Comparison of ENCODE assay signal across 10 mouse cellular contexts in genomic region chr2:163735980-163736379, GRCm38 (mm10). TPM values are rescaled to one million over a fixed set of nuclear protein-coding genes. Genes with fewer than 3 reads are reported as not detected.
DNase-seq lines count a peak whose midpoint lies in the region; ATAC-seq and TF ChIP-seq lines count a peak whose summit lies in the region.
"Had no signal": no experiment of that assay in that cellular context is flagged by ENCODE, and none has a peak within 500 bp of the region (broad histone marks: within the 10 kb centered on the region; RNA-seq: fewer than 3 reads in every experiment).

No protein-coding gene starts in this region.

- H3K4me3 ChIP-seq in forebrain, embryonic 14.5 days (ENCODE audit: low read depth, low read length) = no peak overlapping the region
- no peak overlapping the region for H3K4me3 ChIP-seq in forebrain, embryonic 10.5 days
- H3K4me3 ChIP-seq in liver, postnatal 0 days (ENCODE audit: low read depth, low read length) = no peak overlapping the region
- H3K4me3 ChIP-seq: erythroblast, embryonic 14.5 days; megakaryocyte, embryonic 14.5 days had no signal

- H3K4me1 ChIP-seq in forebrain, embryonic 14.5 days (ENCODE audit: control insufficient read depth, insufficient read depth, low read length) = no peaks in the 10 kb centered on the region
- no peaks in the 10 kb centered on the region for H3K4me1 ChIP-seq in forebrain, embryonic 10.5 days
- peaks cover 9% of the 10 kb centered on the region for H3K4me1 ChIP-seq in liver, postnatal 0 days (ENCODE audit: insufficient read depth)

- TF ChIP-seq CTCF in liver, postnatal 0 days (IDR thresholded peaks at IDR 0.05; ENCODE audit: low read depth) = no peak

- no peak for ATAC-seq in forebrain, embryonic 14.5 days
- peak; percentile 46; the same call in 1 of the 2 replicates for ATAC-seq in liver, postnatal 0 days

- 0 out of 2 replicates have a peak, but pooled peaks cover 5% of the 10 kb centered on the region for H3K36me3 ChIP-seq in forebrain, embryonic 14.5 days (ENCODE audit: control insufficient read depth, insufficient read depth, low read length)
- H3K36me3 ChIP-seq in forebrain, embryonic 10.5 days (replicated peaks) = peaks cover 48% of the 10 kb centered on the region
- peaks cover 3% of the 10 kb centered on the region for H3K36me3 ChIP-seq in liver, postnatal 0 days (replicated peaks; ENCODE audit: insufficient read depth, low read length)

- 72% methylated on average over 6 of the region's 6 CpGs for WGBS in forebrain, embryonic 14.5 days
- 89% methylated on average over 6 of the region's 6 CpGs for WGBS in forebrain, embryonic 10.5 days
- WGBS in liver, postnatal 0 days (ENCODE audit: insufficient replicate concordance) = 39% methylated on average over 6 of the region's 6 CpGs

- no peak overlapping the region for H3K27ac ChIP-seq in forebrain, embryonic 14.5 days (ENCODE audit: low read depth, low read length)
- H3K27ac ChIP-seq in forebrain, embryonic 10.5 days = no peak overlapping the region
- no peak overlapping the region for H3K27ac ChIP-seq in liver, postnatal 0 days (ENCODE audit: low read depth)

- intact Hi-C loops in heart, postnatal 36 days (cut with DNase I) = loop anchor here (10.0 kb wide), 1 partner anchor 49 kb away; no protein-coding TSS in a partner anchor

- no peak overlapping the region for H3K4me2 ChIP-seq in forebrain, embryonic 14.5 days (ENCODE audit: low read length)
- no peak overlapping the region for H3K4me2 ChIP-seq in liver, postnatal 0 days (ENCODE audit: low read depth, low read length)

- no peak for TF ChIP-seq EP300 in liver, postnatal 0 days (IDR thresholded peaks at IDR 0.05; ENCODE audit: low read depth)

- H3K27me3 ChIP-seq in forebrain, embryonic 14.5 days (replicated peaks; ENCODE audit: control insufficient read depth, insufficient read depth, low read length) = no peaks in the 10 kb centered on the region
- H3K27me3 ChIP-seq in forebrain, embryonic 10.5 days (ENCODE audit: poor library complexity, severe bottlenecking) = no peaks in the 10 kb centered on the region
- no peaks in the 10 kb centered on the region for H3K27me3 ChIP-seq in liver, postnatal 0 days (ENCODE audit: insufficient read depth, low read length)
- H3K27me3 ChIP-seq: megakaryocyte, embryonic 14.5 days had no signal

- peak; percentile 14 for DNase-seq in forebrain, embryonic 14.5 days (ENCODE audit: low spot score)
- no peak for DNase-seq in forebrain, embryonic 10.5 days (ENCODE audit: extremely low spot score, low spot score)
- DNase-seq in ZHBTc4 (ENCODE audit: low read depth, low spot score) = peak; percentile 34
- peak; percentile 52 to 57 for DNase-seq in heart, postnatal 36 days
- DNase-seq in liver, postnatal 0 days = peak; percentile 36
- no peak for DNase-seq in thymus, postnatal 14 days
- DNase-seq in urinary bladder, postnatal 36 days (ENCODE audit: low spot score in 2 of 2) = no peak
- no peak for DNase-seq in left cerebral cortex, adult 18-20 months (ENCODE audit: low spot score in 2 of 2)

- H3K9ac ChIP-seq in forebrain, embryonic 14.5 days (ENCODE audit: low read length) = no peak overlapping the region
- H3K9ac ChIP-seq in liver, postnatal 0 days (replicated peaks) = no peak overlapping the region

- no peaks in the 10 kb centered on the region for H3K9me3 ChIP-seq in forebrain, embryonic 14.5 days (replicated peaks; ENCODE audit: control insufficient read depth, low read length)
- no peaks in the 10 kb centered on the region for H3K9me3 ChIP-seq in forebrain, embryonic 10.5 days
- H3K9me3 ChIP-seq in liver, postnatal 0 days (ENCODE audit: low read length) = no peaks in the 10 kb centered on the region
- H3K9me3 ChIP-seq: megakaryocyte, embryonic 14.5 days had no signal

RNA-seq across cellular contexts. Expression of gene Ada, which starts 14.1 kb away (rescaled TPM):
- polyA plus RNA-seq in forebrain, embryonic 14.5 days (2014; fragmentation: Nextera tagmentation; extraction: Ambion mirVana) = 4.5 and 5.5 TPM in 2 replicates
- 13.6 and 13.9 TPM in 2 replicates for polyA plus RNA-seq in forebrain, embryonic 10.5 days (2016; fragmentation: Nextera tagmentation; extraction: Ambion mirVana)
- under 1 TPM; 0.60 to 0.64 TPM for total RNA-seq in heart, postnatal 36 days (2021)
- polyA plus RNA-seq in liver, postnatal 0 days (2015; fragmentation: Nextera tagmentation; extraction: Ambion mirVana) = 2.7 TPM in 2 replicates
- total RNA-seq in left cerebral cortex, adult 18-20 months (2021) = under 1 TPM; 0.70 to 0.80 TPM

Comparison
In these comparisons a context has a peak if more than half of its experiments do, and no peak if none do; other contexts are left out.
1. DNase-seq: peak in forebrain, embryonic 14.5 days (single experiment), ZHBTc4 (single experiment), heart, postnatal 36 days (2 of 2) and liver, postnatal 0 days (single experiment); none in forebrain, embryonic 10.5 days (single experiment), thymus, postnatal 14 days (single experiment), urinary bladder, postnatal 36 days (0 of 2) and left cerebral cortex, adult 18-20 months (0 of 2).